Mouse (Mus musculus) skeletal muscle tissue, adult 2 months (tissue): Measurements from ENCODE around the gene Cerk.
"Not testable (repeated sequence)": the region's sequence is repeated elsewhere in the genome, so short reads cannot be mapped to it uniquely, and the experiment has no call there.

Experiments
- DNase-seq: peaks from one replicate; pipeline ENCODE4 v3.0.0-alpha.2; 2012; ENCODE audit warnings: low read depth, low spot score

The Cerk gene

GRCm38 (mm10) chr15:86185689-86186569, at the start of gene Cerk:
Cerk (minus strand) TSS chr15:86186141.
- DNase-seq: no peak

DNA sequence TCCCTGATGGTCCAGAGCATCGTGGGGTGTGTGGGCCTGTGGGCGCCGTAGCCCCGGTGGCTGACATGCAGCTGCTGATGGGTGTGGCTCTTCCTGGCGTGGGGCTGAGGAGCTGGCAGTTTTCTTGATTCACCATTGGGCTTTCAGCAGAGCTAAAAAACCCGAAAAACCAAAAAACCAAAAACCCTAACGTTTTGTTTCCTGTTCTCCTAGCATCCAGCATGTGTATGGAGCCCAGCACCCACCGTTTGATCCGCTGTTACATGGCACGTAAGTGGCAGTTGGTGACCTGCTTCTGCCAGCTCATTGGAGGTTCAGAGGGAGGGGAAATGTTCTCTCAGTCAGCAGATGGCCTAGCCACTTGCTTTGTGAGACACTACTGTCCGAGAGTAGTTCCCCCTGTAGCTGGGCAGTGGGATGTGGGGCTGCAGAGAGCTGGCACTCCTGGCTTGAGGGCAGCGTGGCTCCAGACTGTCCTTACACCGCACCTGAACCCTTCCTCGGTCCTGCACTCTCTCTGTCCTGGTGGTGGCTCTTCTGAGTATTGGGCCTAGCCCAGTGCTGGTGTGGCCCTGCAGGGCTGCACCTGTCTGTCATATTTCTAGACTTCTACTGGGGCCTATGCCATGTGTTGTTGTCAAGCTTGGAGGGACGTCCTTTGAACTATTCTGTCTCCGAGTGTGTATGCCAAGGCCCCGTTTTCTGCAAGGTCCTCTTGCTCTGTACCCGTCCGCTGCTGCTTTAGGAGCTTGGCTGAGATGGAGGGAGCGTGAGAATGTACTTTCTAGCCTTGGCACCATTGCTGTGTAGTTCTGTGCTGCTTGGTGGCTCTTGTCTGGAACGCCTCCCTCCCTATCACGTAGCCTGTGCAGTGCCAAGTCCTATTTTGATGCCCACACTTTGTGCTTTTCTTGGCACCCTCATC, 48.8 kb upstream of the Cerk start:
- peak; percentile 64 for DNase-seq

GRCm38 (mm10) chr15:86234001-86234400, 48.1 kb upstream of the Cerk start:
- no peak for DNase-seq

GRCm38 (mm10) chr15:86231831-86232512, 46.0 kb upstream of the Cerk start:
- DNase-seq: no peak

DNA sequence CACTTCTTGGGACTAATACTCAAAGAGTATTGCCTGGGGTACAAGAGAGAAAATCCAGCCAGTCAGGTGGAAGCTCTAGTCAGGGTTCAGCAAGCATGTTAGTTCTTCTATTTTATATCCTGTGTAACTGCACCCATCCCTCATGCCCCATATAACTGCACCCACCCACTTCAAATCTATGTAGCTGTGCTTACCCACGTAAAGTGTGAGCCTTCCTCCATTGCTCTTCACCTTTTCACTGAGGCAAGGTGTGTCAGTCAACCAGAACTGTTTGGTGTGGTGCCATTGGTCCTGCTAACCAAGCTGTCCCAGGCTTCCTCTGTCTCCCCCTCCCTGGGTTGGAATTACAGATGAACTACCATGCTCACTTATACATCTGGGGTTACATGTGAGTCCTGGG, 45.2 kb upstream of the Cerk start:
- no peak for DNase-seq

- DNase-seq: no peak
Measured at GRCm38 (mm10) chr15:86229623-86230022, 43.7 kb upstream of the Cerk start.

DNA sequence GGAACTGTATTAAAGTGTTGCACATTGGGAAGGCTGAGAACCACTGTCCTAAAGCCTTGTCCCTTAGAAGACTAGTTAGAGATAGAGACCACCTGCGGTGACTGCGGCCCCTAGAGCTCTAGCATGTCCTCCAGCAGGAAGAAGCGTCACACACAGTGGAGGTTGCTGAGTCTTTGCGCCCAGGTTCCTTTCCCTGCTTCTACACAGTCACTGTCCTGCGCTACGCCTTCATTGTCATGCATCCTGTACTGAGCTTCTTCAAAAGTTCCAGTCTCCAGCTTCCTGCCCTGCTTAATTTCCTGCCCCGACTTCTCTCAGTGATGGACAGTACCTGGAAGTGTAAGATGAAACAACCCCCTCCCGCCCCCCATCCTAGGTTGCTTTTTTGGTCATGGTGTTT, 43.1 kb upstream of the Cerk start:
- DNase-seq: no peak

- DNase-seq: peak; percentile 31
Measured at GRCm38 (mm10) chr15:86228186-86228585, 42.2 kb upstream of the Cerk start.

DNA sequence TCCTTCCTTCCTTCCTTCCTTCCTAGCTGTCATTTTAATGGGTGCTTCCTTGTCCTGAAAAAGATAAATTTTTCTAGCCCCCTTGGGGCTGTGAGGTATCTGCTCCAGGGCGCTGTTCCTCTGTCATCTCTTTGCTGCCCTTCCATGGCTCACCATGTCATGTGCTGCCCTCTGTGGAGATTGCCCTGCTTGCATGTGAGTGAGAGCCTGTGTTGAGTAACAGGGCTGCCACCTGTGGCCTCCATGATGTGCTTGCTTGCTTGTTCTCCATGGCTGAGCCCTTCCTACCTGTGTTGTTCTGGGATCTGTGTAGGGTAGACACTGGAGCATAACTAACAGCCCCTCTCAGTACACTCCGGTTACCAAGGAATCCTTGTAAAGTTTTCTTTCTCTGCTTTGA, 41.0 kb upstream of the Cerk start:
- no peak for DNase-seq

DNA sequence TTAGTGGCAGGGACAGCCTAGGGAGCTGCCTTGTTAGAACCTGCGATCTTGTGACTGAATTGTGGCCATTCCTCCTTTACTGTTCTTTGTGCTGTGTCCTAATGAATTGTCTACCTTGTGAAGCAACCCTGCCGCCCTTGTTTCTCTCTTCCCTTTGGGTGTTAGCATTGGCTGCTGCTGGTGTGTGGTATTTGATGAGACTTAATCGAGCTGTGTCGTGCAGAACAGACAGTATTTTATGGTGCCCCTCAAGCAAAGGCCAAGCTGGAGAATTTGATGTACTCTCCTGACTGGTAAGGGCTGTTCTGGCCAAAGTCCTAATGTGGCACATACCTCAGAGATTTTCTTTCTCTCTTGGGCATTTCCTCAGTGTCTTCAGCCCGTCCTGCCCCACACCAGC, 40.3 kb upstream of the Cerk start:
- no peak for DNase-seq

DNA sequence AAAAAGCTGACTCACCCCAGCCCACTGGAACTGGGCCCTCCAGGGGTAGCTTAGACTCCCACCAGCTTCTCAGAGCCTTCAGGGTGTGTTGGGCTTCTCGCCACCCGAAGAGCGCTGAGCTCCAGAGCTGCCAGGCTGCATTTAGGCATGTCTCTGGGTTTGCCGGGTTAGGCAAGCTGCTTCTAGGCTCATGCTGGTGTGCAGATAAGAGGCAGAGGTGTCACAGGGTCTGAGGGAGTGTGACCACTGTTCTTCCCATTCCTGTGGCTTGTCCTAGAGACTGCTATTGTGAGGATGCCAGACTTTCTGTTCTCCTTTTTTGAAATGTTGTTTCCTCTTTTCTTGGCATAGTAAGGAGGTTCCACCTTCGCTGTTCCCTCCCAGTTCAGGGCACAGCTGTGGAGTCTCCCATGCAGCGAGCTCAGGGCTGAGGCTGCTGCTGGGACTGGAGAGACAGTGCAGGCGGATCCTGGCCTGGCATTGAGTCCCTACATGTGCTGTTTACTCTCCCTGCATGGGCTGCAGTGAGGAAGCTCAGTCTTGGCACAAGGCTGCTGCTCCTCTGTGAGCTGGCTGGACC, 39.1 kb upstream of the Cerk start:
- DNase-seq: peak; percentile 56

- DNase-seq: not testable (repeated sequence)
Measured at GRCm38 (mm10) chr15:86221901-86222300, 36.0 kb upstream of the Cerk start.

DNA sequence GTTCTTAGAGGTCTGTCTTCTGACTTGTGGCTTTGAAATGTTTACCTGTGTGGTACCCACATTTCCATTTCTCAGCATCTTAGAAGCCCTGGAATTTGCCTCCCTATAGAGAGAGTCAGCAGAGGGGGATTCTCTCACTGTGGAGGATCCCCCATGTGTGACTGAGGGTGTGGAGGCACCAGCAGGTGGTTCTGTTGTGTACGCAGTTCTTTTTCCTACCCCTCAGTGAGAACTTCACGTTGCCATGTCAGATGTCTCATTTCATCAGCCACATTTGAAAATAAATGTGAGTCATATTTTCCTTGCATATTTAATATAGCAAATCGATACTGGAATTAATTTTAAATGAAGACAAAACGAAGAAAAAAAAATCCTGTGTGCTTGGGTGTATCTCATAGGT, 35.4 kb upstream of the Cerk start:
- no peak for DNase-seq

DNA sequence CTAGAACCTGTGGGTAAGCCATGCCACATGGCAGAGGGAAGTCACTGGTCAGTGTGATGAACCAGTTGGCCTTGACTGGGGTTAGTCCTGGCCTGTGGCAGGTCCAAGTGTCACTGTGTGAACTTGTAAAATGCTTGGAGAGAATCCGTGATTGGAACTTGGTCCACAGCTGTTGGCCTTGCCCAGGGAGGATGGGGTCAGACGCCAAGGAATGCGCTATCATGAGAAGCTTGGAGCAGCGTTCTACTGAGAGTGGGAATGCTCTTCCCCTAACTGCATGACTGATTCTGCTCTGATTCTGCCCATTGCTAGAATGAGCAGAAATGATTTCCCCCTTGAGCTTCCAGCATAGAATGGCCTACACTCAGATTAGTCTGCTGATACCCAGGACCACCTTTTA, 34.8 kb upstream of the Cerk start:
- peak; percentile 21 for DNase-seq

DNA sequence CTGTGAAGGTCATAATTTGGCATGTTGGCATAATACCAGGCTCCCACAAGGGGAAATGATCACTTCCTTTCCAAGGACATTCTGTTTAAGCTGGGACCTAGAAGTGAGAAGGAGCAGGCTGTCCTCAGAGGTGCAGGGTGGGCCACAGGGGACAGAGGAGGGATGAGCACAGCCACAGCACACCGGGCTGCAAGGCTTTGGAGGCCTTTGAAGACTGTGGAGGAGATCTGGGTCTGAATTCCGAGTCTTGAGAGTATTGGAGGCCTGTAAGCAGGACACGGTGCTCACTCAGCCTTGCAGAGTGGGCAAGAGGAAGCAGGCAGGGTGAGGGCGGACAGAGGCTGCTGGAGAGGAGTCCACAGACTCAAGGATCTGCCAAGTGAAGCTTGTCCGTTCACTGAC, 34.3 kb upstream of the Cerk start:
- DNase-seq: peak; percentile 38

DNA sequence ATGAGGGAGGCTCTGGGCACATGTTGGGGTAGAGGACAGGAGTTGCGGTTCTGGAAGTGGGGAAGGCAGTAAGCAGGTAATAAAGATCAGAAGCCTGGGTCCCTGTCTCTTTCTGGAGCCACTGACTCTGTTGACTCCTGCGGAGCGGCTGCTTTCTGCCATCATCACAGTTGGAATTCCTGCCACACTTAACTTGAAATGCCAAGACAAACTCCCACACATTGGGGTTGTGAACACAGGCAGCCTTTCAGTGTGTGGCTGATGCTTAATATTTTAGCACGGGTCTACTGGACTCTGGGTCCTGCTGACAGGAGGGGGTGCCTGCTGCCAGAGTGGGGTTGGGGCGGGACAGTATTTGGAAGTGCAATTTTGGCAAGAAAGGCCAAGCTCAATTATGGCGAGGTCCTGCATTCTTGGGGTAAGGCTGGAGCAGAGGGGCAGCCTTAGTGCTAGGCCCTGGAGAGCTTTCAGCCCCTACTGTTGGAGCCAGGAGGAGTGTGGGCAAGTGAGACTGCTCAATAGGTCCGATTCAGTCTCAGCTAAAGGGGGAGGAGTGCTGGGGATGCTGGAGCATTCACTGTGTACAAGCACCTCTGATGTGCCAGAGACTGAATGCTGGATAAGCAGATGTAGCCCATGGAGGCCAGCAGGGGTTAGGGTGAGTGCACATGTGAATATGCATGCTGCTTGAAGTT, 33.7 kb upstream of the Cerk start:
- no peak for DNase-seq

GRCm38 (mm10) chr15:86216641-86217040, 30.7 kb upstream of the Cerk start:
- DNase-seq: not testable (repeated sequence)

DNA sequence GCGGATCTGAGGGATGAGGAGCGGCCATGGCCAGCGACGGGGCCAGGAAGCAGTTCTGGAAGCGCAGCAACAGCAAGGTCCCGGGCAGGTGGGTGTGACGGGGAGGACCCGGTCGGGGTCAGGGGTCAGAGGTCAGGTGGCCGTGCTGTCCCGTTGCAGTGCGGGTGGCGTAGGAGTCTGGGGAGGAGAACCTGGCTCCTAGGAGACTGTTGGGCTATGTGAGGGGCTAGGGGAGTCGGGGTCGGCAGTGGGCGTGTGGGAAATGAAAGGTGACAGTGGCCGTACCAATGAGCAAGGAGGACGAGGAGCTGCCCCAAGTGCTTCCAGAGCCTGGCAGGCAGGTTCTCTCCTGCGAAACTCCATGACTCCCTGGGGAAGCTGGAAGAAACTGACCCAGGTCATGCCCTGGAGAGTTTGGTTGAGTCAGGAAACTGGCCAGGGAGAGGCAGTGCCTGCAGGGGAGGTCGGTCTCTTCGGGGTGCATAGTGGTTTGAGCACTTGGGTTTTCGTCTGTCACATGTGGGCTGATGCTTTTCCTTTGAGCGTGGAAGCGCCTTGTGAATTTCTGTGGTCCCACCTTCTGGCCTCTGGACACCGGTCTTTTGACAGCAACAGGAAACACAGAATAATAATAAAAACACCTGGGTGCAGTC, 28.7 kb upstream of the Cerk start:
- no peak for DNase-seq

DNA sequence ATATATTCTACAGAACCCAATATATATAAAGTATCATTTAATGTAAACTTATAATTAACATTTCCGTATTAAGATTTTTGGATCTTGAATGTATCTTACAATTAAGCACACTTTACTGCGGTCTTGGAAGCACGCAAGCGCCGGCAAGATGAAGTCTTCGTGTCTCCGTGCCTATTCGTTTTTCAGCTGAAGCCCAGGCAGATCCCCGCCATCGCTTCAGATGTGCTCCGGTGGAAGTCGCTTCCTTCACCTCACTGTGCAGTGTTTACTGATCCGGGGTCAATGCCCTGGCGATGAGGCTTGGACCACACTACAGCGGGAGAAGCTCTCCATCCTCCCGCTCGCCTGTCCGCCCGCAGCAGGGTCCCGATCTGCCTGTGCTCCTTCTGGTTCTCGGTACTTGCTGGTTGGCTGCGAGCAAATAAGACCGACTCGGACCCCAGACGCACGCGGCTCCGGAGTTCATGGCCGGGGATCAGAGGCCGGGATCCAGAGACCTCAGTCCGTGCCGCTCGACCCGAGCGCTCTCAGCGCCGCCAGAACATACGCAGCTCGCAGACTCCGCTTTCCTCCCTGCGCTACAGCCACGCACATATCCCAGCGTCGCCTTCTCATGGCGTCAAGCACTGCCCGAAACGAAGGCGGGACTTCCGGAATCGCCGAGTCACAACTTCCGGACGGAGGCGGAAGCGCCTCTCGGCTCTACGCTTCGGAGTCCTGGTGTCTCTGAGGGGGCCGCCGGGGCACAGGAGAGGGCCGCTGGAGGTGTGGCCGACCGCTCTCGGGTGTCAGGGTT, 28.0 kb upstream of the Cerk start, which contains the start of gene Tbc1d22a:
TSS of gene Tbc1d22a (plus strand) at position 707 of the 796 bp plus-strand sequence.
- peak; percentile 89 for DNase-seq
